Mouse (Mus musculus) activated CD4-positive, CD25-positive, alpha-beta regulatory T cell, adult 4 months (primary cell): ENCODE data around the gene Phlpp2. TPM values are rescaled to one million over a fixed set of nuclear protein-coding genes. Genes with fewer than 3 reads are reported as not detected.
A peak's percentile ranks its signal among the peaks of the same experiment; 100 is the strongest.

ENCODE experiments used
- ATAC-seq: one replicate; pipeline ENCODE4 v1.8.0; 2017
- polyA plus RNA-seq, 2 experiments: library from polyadenylated mRNA; unstranded; fragments of 100-300 nt; shearing (Covaris generic); gene quantifications; one replicate each; pipeline ENCODE4 v1.2.1; 2017

Phlpp2 gene
- polyA plus RNA-seq, 2 experiments from 2014 or later: 1.0 to 1.3 TPM

DNA sequence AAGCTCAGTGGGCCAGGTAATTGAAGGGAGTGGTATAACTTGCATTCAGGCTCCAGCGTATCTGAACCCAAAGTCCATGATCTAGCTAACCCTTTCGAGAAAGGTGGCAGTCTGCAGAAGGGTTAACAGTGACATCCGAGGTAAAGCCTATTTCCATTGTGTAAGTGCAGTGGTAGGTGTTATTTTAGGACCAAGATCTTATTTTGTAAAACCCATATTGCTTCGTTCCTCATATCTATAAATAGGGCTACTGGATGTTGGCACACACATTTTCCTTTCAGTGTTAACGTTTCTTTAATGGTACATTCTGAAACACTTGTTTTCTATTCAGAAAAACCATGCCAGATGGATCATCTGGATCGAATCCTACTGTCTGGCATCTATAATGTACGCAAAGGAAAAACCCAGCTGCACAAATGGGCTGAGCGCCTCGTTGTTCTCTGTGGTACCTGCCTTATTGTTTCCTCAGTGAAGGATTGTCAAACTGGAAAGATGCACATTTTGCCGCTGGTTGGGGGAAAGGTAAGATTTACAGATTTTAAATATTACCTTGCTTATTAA lies 35.6 kb downstream of the Phlpp2 start:
- no peak for ATAC-seq

DNA sequence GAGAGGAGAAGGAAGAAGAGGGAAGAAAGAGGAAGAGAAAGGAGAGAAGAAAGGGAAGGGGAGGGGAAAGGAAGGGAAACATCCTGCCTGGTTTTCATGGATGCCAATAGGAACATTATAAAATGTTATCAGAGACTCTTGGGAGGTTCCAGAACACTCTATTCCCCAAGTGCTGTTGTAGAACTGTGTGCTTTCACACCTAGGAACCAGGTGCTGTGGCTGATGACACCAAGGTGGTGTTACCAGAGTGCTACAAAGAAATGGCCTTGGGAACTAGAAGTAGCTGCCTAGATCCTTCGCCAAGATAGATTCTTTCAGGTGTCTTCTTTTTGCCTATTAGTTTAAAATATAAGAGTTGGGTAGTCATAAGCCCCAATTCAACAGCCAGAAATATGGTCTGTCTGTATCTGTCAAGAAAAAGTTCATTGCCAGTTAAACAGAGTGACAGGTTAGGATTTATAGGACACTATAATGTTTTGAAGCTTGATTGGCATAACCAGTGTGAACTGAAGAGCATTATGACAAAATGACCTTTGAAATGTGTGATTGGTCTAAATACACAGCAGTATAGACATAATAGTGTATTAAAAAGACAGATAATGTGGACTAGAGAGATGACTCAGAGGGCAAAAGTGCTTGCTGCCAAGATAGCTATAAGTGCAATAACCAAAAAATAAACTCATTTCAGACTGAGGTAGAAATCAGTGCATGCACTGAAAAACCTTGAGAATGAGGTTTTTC lies 36.8 kb downstream of the Phlpp2 start:
- no peak for ATAC-seq

DNA sequence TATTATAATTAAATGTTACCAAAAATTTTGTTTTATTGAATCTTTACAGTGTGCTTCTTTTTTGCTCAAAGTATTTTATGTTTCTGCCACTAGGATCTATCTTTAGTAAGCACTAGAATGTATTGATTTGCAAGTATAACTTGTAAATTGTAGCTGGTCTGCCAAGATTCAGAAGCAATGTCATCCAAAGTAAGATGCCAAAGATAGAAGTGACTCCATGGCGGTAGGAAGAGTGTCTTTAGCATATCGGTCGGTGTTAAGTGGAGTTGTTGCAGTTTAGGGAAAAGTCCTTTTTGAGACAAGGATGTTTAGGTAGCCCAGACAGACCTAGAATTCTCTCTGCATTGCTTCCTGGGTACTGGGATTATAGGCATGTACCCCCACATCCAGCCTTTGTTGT lies 38.6 kb downstream of the Phlpp2 start:
- ATAC-seq: no peak

DNA sequence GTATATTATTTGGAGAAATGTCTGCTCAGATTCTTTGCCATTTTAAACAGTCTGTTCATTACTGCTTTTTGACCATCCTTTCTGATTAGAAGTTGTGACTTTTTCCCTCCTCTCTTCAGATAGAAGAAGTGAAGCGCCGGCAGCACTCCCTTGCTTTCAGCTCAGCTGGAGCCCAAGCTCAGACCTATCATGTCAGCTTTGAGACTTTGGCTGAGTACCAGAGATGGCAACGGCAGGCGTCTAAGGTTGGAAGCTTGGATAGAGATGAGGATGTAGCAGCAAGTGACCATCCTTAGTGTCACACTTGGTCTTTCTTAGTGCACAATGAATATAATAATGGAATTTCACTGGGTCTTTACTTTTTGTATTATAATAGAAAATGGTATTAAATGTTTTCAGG lies 39.0 kb downstream of the Phlpp2 start:
- no peak for ATAC-seq

DNA sequence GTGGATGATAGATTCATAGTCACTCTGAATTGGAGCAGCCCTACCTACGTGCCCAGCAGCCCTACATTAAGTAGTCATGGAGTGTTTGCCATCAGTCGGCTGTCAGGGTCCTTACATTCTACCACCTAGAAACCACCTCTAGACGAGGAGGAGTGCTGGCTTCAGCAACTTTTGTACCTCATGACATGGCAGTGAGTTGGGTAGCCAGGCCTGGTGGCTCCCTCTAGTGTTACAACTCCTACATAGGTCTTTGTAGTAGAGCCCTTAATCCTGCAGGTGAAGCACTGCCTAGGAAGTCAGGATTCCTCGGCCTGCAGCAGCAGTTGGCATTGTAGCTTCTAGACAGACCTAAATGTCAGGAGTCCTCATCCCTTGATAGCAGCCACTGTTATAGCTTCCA lies 48.9 kb downstream of the Phlpp2 start:
- ATAC-seq: peak; percentile 90

DNA sequence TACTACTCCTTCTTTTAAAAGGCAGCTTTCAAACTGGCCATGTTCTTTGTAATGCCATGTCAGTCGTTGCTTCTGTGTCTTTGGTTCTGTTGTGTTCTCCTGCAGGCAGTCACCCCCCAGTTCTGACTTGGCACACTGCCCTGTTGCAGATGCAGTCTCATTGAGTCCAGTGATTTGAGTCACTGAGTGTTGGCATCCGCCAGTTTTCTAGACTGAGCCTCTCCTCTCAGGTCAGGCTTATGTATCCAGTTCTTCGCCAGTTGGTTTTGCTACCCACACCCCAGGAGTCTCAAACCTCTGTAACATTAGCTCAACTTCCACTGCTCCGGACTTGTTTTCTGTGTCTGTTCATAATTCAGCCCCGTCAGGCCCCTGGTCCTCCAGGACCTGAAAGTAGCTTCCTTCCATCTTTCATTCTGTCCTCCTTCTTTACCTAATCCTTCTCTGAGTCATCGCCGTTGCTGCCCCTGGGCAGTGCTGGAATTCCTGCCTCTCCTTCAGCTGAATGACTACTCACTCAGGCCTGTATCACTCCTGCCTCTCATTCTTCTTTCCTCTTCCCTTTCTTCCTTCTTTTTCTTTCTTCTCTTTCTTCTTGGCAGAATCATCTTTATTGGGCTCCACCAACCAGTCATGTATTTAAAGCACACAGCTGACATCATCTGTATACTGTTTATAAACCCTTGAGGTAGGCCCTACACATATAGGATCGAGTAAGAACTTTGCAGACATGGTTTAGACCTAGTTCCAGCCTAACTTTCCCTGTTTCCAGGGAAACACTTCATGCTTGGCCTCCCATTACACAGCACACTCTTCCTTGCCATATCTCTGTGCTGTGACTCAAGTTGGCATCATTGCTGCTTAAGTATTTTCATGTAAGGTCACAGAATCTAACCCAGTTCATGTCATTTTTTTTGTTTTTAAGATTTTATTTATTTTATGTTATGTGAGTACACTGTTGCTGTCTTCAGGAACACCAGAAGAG lies 52.4 kb downstream of the Phlpp2 start:
- ATAC-seq: no peak

DNA sequence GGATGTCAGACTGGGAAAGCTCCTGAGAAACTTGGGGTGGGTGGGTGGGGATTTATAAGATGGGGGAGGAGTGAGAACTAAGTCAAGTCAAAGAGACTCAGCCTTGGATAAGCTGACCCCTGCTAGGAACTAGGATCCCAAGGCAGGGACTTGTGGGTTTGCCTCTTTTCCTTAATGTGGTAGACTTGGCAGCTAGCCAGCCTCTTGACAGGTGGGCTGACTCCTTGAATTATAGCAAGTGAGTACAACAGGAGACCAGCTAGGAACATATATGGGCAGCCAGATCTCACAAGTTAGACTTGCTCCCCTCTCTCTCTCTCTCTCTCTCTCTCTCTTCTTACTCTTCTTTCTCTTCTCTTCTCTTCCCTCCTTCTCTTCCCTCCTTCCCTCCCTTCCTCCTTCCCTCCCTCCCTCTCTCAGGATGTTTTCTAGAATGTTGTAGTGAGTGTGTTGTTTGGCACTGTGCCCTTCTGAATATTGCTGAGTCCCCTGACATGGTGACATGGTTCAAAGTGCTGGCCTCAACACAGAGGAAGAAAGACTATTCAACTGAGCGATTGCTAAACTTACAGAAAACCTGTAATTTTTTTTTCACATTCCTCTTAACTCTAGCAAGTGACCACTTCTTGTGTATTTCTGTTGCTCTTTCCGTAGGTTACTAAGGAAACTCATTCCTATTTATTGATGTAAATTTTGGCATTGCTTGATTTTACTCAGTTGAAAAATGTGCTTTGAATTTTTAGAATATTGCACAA lies 73.4 kb downstream of the Phlpp2 start:
- ATAC-seq: no peak

DNA sequence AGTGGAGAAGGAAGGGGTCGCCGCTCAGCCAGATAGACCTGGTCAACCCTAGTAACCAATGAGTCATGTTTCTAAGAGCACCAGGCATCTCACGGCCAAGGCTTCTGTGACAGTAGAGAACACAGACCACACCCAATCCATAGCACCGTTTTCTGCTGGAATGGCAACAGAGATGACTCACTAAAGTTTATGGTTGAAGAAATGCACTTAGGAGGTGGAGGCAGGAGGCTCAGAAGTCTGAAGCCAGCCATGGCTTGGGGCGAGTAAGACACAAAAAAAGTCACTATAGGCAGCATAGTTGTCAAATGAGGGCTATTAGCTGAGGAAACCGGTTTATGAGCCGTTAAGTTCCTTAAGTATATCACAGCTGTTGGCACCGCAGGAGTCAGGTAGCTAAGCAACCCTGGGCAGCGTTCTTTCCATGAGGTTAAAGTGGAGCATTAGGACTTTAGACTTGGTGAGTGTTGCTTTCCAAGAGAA lies 76.9 kb downstream of the Phlpp2 start:
- no peak for ATAC-seq

DNA sequence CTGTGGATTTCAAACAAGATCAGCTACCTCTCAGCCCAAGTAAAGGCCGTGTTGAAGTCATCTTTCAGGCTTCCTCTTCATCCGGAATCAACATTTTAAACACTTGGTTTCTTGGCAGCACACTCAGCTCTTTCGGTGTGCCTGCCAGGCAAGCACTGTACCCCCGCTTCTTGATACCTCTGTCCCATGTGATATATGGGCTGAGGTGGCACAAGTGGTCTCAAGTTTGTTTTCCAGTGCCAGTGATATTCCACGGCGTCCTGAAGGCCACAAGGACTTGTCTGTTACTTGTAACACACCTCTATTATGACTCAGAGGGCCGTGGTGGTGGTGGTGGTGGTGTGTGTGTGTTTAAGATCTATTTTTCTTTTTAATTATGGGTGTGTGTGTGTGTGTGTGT lies 77.4 kb downstream of the Phlpp2 start:
- no peak for ATAC-seq

DNA sequence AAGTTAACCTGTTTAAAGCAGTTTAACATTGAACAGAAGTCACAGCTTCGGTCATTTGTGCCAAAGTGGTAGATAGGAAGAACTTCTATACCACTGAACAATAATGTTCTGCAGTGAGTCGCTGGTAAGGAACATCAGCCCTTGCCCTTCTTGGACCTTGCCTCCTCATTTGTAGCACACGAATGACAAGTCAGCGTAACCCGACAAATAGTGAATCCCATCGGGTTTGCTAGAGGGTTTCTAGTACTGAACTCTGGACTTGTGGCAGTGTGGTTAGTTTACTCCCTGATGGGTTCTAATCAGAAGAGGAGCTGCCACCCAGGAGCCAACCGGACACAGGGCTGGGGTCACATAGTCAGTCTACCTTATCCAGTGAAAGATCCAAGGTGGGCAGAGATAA lies 77.9 kb downstream of the Phlpp2 start:
- ATAC-seq: no peak

DNA sequence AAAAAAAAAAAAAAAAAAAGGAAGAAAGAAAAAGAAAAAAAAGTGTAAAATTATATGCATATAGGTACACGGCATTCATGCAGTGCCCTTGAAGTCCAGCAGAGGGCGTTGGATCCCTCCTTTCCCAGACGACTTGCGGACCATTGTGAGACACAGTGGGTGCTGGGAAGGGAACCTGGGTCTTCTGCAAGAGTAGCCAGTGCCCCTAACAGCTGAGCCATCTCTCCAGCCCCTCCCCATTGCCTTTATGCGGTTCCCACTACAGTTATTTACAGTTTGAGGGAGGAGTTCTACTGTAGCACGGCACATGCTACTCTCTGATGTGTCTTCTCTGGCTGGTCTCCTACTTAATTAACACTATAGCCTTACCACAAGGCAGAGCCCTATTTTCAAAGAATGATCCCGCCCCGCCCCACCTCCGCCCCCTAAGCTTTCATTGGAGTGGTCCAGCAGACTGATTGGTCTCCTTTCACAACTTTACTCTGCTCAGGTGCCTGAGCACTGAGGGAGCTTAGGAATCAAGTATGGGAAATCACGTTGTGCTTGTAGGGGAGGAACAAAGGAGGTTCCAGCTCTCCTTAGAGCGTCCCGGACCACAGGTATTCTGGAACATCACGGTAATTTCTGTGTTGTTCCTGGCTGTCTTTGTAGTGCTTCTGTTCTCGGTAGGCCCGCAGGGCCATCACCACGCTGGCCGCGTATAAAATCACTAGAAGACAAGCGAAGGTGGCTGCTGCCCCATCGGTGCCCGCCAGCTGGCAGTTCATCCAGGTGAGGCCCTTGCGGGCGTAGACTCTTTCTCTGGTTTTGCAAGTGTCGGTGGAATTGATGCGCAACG lies 79.3 kb downstream of the Phlpp2 start:
- no peak for ATAC-seq

DNA sequence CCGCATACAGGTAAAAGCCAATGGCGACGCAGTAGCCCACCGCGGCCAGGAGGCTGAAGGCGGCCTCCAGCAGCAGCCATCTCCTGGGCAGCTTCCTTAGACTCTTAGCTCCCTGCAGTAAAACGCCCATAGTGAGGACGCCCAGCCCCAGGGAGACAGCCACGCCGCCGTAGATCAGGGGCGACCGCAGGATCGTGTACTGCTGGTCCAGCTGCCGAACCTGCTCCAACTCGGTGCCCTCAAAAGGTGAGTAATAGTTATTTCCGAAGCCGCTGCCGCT lies 79.9 kb downstream of the Phlpp2 start:
- ATAC-seq: no peak

DNA sequence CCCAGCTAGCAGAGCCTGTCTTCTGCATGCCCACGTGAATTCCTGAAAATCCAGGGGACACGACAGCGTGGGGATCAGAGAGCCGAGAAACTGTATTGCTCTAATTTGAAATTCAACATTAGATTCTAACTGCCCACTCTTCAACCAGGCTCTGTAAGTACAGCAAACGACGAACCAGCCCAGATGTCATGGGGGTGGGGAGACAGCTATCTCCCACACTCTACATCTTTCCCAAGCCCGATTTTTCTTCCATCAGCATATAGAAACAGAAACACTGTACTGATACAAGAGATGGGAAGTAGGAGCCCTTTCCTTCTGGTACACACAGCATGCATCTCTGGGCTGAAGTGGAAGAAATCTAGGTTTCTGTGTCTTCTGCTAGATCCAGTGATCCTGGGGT lies 83.8 kb downstream of the Phlpp2 start:
- ATAC-seq: no peak

DNA sequence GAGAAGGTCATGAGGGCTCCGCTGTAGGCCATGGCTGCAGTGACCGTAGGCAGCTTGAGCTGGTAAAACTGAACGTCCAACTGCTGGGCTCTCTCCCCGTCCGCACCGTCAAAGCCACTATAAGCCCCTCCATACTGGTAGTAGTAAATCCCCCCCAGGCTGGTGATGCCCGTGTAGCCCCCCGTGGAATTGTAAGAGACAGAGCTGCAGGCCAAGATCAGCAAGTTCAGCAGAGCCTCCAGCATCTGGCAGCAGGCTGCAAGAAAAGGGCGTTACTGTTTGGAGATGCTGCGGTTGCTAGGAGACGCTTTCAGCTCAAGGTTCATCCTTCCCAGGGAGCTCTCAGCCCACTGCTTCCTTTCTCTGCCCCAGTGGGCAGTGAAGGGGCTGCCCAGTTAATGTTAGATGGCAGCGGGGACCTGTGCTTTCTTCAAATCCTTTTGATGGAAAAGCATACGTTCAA lies 86.2 kb downstream of the Phlpp2 start:
- no peak for ATAC-seq

DNA sequence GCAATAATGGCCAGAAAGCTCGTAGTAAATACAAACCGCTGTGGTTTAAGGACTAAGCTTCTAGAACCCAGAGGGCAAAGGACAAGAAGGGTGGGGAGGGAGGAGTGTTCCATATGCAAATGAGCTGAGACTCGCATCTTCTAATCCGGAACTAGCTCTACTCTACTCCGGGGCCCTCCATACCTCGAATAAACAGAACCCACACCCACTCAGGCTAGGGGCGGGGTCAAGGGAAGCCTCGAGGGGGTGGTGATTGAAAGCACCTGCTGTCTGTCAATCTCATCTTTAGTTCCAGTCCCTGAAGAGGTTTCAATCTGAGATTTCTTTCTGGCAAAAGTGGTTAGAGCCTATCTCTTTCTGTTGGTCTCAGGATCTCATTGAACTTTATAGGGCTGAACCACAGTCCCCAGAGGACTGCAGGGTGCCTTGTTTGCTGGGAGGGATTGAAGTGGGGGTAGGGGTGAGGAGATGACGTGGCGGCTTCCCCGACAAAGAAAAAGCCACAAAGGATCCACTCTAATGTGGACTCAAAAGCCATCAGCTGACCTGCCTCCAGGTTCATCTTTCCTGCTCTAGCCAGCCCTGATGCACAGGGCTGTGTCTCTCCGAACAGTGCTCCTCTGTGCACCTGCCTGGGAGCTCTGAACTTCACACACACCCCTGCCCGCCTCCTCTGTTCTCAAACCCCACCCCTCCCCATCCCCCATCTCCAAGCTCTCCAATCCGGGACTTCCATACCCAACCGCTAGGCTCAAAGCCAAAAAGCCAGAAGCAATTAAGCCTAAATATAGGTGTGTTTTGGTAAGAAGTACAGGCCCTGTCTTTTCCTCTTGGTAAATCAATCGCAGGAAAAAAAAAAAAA lies 89.1 kb downstream of the Phlpp2 start:
- peak; percentile 85 for ATAC-seq

DNA sequence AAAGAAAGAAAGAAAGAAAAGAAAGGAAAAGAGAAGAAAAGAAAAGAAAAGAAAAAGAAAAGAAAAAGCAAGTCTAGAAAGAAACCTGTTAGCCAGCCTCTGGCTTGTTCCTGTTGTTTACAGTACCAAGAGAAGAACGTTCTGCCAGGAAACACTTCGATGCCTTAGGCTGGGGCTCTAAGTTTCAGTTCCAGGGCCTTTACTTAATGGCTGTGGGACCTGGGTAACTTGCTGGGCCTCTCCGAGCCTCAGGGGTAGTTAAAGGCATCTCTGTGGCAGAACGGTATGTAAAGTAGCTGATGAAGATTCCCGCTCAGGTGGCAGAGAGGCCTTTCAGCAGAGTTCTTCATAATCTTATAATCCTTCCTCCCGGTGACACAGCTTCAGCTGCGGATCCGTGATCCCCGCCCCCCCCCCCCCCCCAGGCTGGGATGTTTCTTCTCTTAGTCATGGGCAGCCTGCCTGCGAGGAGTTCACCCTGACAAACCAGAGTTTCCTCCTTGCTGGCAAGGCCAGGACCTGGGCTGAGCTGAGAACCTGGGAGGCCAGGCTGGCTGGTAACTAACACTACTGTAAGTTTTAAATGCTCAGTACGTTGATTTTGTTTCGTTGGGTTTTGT lies 89.8 kb downstream of the Phlpp2 start:
- no peak for ATAC-seq

DNA sequence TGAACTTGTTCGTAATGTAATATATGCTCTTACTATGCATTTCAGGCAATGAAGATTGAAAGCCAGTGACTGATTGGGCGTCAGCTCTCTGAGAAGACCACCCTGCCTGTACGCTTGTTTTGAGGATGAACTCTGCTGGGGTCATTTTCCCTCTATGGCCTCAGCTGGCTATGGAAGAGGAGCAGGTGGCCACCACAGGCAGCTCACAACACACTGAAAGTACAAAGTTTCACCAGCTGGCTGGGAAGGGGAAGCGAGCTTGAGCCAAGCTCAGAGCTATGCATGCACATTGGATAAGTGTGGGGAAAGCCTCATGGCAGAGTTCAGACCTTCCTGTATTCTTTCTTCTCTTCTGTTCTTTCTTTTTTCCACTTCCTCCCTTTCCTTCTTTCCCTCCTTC lies 90.8 kb downstream of the Phlpp2 start:
- ATAC-seq: no peak

DNA sequence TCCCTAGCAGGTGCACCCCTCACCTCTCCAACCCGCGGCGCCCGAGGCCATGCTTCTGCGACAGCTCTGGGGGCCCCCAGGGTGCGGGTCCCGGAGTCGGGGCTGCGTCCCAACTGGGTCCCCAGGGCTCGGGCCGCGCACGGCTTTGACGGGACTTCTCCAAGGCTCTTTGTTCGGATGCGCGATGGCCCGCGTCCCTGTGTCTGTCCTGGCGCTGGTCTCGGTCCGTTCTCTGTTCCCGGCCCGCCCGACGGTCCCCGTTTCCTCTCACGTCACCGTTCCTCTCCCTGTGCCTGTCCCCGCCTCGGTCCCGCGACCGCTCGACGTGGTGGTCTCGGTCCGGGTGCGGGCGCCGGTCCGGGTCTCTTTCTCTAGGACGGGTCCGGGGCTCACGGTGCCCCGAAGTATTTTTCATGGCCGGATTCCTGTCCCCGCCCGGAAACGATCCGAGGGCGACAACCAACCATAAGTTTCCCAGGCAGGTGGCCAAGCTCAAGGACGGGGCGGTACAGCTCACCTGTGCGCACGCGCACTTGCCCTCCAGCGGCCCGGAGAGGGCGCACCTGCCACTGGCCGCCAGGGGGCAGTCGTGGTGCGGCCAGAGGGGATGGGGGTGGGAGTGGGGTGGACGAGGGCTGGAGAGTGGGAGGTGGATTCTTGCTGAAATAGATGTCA lies 93.5 kb downstream of the Phlpp2 start, which contains the start of gene Marveld3:
TSS of gene Marveld3 (minus strand) at position 511 of the 675 bp plus-strand sequence.
- ATAC-seq: no peak

DNA sequence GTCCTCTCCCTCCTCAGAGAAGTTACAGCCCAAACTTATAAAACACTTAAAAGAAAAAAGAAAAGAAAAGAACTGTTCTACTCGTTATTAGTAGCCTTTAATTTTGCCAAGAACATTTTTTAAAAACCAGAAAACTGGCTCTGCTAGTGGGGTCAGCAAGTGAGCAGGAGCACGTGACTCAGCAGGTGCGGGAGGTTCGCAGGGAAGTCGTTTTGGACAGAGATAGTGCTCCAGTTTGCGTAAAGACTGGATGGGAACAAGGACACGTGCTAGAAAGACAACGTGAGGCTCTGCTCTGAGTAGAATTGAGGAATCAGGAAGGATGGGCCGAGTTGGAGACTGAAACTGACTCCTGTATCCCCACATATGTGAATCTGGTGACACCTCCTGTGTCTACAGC lies 94.6 kb downstream of the Phlpp2 start:
- no peak for ATAC-seq

DNA sequence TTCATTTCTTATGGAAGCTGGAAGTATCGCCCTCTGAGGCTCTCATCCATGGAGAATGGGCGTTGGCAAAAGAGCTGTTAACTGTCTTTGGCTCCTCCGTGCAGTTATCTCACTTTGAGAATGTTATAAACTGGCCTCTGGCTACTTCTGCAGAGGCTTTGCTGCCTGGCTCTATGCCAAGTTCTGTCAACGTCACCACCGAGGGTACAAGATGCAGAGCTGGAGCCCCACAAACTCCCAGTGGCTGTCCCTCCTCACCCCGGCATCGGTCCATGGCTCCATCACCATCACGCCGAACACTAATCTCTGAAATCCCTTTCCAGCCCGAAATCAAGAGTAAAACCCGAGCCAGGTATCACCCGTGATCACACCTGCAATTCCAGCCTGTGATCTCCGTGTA lies 95.1 kb downstream of the Phlpp2 start:
- no peak for ATAC-seq
